Mouse (Mus musculus): ENCODE results near the gene Pear1. TPM values are rescaled to one million over a fixed set of nuclear protein-coding genes. Genes with fewer than 3 reads are reported as not detected.

Gene Pear1
- total RNA-seq, 2 experiments from 2014 or later, result 7.1 to 11.6 TPM

DNA sequence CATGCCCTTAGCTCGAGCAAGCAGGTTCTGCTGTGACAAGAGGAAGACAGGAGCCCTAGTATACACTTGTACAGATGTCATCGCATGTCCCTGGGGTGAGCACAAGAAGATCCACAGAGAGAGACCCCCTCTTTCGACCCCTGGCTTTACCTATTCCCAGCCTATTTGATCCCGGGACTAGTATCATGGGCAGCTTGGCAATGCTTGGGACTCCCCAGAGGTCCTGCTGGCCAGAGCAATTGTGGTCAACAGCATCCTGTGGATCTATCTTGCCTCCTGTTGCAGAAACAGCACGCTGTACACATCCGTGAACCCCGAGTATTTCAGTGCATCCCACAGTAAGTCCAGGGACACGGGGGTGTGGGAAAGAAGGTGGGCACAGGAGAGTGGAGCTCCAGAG lies 12.8 kb downstream of the Pear1 start:
- DNase-seq (ENCODE audit: low spot score in 2 of 2), result no peak

DNA sequence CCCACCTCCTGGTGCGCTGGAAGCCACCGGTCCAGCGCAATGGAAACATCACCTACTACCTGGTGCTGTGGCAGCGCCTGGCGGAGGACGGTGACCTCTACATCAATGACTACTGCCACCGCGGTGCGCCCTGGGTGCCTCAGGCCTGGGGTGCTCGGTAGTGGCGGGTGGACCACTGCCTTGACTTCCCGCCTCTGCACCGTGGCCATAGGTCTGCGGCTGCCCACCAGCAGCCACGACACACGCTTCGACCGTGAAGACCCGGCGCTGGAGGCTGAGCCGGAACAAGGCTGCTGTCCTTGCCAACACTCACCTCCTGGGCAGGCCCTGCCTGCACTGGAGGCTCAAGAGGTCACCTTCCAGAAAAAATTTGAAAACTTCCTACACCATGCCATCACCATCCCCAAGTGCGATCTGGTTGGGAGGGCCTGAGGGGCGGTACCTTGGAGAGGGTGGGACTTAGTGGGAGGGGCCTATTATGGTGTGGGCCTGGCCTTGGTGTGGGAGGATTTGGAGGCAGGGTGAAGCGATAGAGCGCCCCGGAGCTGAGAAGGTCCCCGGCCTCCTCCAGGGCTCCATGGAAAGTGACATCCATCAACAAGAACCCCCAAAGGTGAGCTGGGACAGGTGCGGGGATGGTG lies 14.7 kb downstream of the Pear1 start:
- no peak for DNase-seq (ENCODE audit: low spot score in 2 of 2)

DNA sequence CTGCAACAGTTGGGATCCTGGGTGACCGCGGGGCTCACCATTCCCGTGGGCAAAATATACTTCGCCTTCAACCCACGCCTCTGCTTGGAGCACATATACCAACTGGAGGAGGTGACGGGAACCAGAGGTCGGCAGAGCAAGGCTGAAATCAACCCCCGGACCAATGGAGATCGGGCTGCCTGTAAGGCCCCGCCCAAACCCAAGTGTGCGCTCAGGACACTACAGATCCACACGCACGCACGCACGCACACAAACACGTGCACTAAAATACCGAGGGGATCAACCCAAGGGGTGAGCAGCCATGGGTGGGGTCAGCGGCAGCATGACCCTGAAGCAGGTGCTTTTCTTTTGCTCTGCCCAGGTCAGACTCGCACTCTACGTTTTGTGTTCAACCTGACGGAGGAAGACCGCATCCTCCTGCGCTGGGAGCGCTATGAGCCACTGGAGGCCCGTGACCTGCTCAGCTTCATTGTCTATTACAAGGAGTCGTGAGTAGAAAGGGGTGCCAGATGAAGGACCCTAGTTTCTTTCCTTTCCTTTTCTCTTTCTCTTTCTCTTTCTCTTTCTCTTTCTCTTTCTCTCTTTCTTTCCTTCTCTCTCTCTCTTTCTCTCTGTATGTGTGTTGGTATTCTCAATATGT lies 19.9 kb downstream of the Pear1 start:
- no peak for DNase-seq (ENCODE audit: low spot score in 2 of 2)

DNA sequence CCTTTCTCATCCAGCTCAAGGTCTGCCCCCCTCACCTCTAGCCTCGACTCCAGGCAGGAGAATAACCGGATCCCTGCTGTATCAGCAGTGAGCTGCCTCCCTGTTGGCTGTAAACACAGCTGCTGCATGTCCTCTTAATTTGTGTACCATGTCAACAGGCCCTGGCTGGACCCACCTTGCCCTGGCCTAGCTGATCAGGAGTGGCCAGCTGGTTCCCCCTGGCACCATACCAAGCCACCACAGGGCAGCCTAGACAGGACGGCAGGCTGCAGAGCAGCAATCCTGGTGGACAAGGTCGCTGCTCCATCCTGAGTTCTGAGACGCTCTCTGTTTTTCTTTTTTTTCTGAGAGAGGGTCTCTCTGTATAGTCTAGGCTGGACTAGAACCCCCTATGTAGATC lies 22.4 kb downstream of the Pear1 start:
- DNase-seq (ENCODE audit: low spot score in 2 of 2), result no peak

- DNase-seq (ENCODE audit: low spot score in 2 of 2), result no peak
Observed at GRCm38 (mm10) chr3:87796736-87797334, 27.3 kb downstream of the Pear1 start, which contains the start of gene Insrr. Gene Insrr (plus strand): TSS chr3:87796951.

DNA sequence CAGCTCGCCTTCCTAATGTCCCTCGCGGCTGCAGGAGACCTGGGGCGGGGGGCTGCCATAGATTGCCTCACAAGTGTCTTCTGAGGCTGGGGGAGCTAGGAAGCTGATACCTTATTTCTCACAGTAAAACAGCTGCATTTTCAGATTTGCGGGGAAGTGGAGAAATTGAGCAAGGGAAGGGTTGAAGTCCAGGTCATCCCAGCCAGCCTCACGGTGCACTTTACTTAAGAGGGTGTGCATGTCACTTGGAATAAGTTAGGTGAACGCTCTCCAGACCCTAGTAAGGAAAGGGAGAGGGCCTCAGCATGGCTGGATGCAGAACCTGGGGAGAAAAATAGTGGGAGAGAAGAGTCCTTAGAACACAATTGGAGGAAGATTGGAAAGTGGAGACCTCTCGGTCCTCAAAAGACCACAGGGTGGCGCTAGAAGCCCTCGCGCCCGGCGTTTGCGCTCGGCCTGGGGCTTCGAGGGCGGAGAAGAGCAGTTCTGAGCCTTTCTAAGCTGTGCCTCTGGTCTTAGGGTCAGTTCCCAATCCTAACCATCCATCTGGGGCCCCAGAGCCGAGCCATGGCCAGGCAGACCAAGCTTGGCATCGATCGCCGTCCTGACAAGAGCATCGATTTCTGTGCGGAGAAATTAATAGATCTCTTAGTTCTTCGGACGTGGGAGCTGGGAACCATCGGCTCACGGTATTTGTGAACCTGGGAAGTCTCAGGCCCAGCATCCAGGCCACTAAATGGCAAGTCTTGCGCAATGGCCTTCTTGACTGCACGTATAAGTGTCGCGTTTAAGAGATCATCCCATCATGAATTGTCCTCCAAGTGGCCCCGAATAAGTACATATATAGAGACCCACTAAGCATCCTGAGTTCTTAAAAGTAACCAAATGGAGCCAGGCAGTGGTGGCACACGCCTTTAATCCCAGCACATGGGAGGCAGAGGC lies 28.5 kb downstream of the Pear1 start:
- DNase-seq (ENCODE audit: low spot score in 2 of 2), result peak; percentile 14 to 48

DNA sequence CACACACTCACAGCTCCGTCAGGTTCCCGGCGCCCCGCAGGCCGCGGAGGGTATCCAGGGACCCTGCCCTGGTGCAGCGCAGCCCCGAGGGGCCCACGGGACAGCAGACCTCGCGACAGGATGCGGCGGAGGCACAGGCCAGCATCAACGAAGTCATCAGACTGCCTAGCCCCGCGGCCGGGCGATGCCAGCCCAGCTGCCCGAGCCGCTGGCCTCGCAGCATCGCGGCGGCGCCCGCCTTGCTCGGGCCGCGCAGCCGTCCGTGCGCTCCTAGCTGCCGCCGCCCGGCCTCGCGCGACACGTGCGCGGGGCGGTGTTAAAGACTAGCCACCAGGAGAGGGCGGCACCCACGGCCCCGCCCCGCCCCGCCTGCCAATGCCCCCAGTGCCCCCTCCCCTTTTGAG lies 29.2 kb downstream of the Pear1 start, which contains the start of gene Ntrk1:
Gene Ntrk1 (minus strand): TSS at position 241 of the 404 bp plus-strand sequence.
- DNase-seq (ENCODE audit: low spot score in 2 of 2), result no peak

GRCm38 (mm10) chr3:87789768-87790167 lies 34.3 kb downstream of the Pear1 start:
- DNase-seq (ENCODE audit: low spot score in 2 of 2), result no peak

GRCm38 (mm10) chr3:87789248-87789647 lies 34.9 kb downstream of the Pear1 start:
- no peak for DNase-seq (ENCODE audit: low spot score in 2 of 2)

GRCm38 (mm10) chr3:87785626-87786214 lies 38.4 kb downstream of the Pear1 start:
- DNase-seq (ENCODE audit: low spot score in 2 of 2), result no peak

GRCm38 (mm10) chr3:87785156-87785555 lies 39.0 kb downstream of the Pear1 start:
- no peak for DNase-seq (ENCODE audit: low spot score in 2 of 2)

GRCm38 (mm10) chr3:87783282-87784023 lies 40.7 kb downstream of the Pear1 start:
- DNase-seq (ENCODE audit: low spot score in 2 of 2), result no peak

- no peak for DNase-seq (ENCODE audit: low spot score in 2 of 2)
Observed at GRCm38 (mm10) chr3:87779086-87779485, 45.0 kb downstream of the Pear1 start.

DNA sequence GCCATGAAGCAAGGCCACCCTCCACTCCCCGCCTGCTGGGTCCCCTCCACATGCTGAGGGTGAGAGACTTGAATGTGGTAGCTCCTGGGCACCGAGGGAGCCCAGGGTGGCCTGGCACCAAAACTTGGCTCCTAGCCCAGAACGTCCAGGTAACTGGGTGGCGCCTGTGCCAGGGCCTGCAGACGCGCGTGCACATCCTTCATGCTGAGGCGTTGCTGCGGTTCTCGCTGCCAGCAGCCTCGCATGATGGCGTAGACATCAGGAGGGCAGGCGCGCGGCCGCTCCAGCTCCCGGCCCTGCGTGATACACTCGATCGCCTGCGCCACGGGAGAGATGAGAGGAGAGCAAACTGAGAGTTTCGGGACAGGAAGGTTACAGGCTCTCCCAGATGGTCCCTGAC lies 45.8 kb downstream of the Pear1 start:
- no peak for DNase-seq (ENCODE audit: low spot score in 2 of 2)

DNA sequence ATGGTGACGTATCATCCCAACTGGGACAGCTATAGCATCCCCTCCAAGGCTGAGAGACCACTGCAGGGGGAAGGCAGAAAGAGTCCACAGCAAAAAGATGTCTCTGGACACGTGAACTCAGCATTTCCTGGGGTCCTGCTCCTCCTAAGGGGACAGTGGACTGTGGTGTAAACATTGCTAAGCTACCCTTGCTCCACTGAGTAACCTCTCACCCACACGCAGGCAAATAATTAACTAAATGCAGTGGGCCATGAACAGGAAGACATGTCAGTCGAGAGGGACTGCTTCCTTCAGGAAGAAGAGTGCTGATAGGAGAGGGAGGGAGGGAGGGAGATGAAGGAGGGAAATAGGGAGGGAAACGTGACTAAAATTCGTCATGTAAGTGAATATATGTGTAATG lies 53.0 kb downstream of the Pear1 start:
- no peak for DNase-seq (ENCODE audit: low spot score in 2 of 2)

DNA sequence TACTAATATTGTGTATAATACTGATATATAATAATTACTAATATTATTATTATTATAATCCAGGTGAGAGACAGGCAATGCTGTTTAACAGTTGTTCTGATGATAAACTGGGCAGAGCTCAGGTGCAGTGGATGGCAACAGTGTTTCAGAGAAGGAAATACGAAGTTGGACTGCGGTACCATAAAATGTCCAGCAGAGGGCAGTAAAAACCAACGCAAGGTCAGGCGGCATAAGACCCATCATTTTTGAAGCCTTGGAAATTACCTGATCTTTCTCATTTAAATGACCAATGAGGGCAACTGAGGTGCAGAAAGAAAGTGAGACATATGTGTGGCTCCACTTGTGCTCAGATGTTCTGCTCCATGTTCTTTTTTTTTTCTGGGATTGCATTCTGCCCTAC lies 53.8 kb downstream of the Pear1 start:
- DNase-seq (ENCODE audit: low spot score in 2 of 2), result peak in 1 of 2 experiments; percentile 65

DNA sequence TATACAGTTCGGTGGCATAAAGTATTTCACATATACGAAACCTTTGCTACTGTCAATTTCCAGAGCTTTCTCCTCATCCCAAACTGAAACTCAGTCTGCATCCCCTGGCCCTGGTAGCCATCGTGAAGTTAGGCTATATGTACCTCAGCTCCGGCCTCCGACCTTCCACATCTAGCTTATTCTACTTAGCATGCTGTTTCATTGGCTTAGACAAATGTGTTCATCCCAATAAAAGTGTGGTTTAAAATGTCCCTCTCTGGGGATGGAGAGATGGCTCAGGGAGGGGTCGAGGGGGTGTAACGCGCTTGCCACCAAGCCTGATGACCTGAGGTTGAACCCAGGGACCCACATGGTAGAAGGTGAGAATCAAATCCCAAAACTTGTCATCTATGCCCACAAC lies 54.6 kb downstream of the Pear1 start:
- no peak for DNase-seq (ENCODE audit: low spot score in 2 of 2)

DNA sequence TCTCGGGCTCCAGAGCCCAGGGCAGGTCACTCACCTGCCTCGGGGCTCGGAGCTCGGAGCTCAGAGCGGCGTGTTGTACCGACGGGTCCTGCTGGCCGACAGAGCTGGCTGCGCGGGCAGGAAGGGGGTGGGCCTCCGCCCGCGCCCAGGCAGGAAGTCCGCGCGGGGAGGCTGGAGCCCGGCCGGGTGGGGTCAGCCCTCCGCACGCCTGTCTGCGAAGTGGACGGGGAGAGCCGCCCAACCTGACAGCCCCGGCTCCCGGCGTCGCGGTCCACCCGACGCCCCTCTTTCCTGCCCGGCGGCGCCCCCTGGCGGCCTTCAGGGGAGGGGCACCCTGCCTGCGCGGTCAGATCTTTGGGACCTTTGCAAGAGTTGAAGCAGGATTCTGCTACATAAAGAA lies 55.3 kb downstream of the Pear1 start:
- peak in 1 of 2 experiments; percentile 33 for DNase-seq (ENCODE audit: low spot score in 2 of 2)

GRCm38 (mm10) chr3:87768431-87768830 lies 55.7 kb downstream of the Pear1 start:
- no peak for DNase-seq (ENCODE audit: low spot score in 2 of 2)

- no peak for DNase-seq (ENCODE audit: low spot score in 2 of 2)
Observed at GRCm38 (mm10) chr3:87767764-87768163, 56.3 kb downstream of the Pear1 start.

All from layer of hippocampus, adult 18-20 months (tissue).